Mouse (Mus musculus) granulocyte monocyte progenitor cell, adult 5-6 weeks (primary cell): ENCODE results near the gene Uhrf1. TPM values are rescaled to one million over a fixed set of nuclear protein-coding genes. Genes with fewer than 3 reads are reported as not detected.
A peak's percentile ranks its signal among the peaks of the same experiment; 100 is the strongest.
"Not testable (repeated sequence)": the region's sequence is repeated elsewhere in the genome, so short reads cannot be mapped to it uniquely, and the experiment has no call there.

Experiments used
- ATAC-seq: replicated peaks from 2 replicates; pipeline ENCODE4 v1.8.0; 2016; ENCODE audit warnings: mild to moderate bottlenecking, moderate TSS enrichment, inconsistent platforms; ENCODE audit not compliant: poor library complexity, severe bottlenecking
- total RNA-seq, 2 experiments: library from RNA; stranded (forward) in 1 of 2; stranded (reverse) in 1 of 2; fragments of 200-712, 200-1000 nt in 1 of 2; fragments of >200 nt in 1 of 2; fragmentation: Nextera tagmentation in 1 of 2; gene quantifications; 2 replicates each; pipeline ENCODE4 v1.2.3; 2014 to 2017

The Uhrf1 gene
- total RNA-seq (2014; fragmentation: Nextera tagmentation): 149 and 159 TPM in 2 replicates
- total RNA-seq (2017): 168 and 171 TPM in 2 replicates

DNA sequence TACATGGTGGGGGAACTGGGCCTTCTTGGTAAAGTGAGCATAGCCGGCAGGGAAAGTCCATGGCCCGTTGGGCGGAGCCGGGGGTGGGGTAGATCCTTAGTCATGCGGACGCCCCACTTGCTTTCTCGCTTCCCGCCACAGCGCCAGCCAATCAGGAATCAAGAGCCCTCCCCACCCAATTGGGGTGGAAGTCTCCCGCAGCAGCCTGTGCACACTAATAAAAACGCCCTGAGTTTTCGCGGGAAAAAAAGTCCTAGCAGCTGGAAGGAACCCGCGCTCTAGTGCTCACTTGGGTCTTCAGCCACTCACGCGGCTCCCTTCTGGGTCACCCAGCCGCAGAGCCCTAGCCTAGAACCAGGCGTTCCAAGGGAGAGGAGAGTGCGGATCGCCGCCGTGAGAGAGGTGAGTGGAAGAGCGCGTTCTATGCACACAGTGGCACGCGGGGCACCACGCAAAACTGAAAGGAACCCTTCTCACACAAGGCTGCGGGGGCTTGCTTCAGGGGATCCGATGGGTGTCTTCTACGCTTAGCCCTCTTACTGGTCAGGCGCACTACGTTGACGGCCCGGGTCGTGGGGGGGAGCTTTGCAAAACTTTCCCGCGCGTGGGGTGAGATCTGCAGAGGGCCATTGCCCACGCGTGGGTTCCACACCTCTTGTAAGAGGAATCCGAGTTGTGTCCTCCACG, at the start of gene Uhrf1:
Uhrf1 (plus strand) TSS at position 162 of the 687 bp plus-strand sequence.
- peak; percentile 75 for ATAC-seq

DNA sequence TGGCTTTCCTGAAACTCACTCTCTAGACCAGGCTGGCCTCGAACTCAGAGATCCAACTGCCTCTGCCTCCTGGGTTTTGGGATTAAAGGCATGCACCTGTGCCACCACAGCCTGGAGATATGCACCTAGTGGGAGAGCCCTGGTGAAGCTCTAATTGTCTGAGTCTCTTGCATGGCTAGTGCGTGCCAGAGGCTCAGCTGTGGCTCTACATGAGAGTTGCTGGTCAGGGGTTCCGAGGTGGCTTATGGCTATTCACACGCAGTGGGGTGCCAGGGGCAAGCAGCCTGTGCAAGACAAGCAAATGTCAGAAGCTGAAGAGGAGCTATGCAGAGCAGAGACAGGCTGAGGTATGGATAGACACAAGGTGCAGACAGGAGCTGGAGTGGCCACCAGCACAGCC, 48.4 kb upstream of the Uhrf1 start:
- no peak for ATAC-seq

DNA sequence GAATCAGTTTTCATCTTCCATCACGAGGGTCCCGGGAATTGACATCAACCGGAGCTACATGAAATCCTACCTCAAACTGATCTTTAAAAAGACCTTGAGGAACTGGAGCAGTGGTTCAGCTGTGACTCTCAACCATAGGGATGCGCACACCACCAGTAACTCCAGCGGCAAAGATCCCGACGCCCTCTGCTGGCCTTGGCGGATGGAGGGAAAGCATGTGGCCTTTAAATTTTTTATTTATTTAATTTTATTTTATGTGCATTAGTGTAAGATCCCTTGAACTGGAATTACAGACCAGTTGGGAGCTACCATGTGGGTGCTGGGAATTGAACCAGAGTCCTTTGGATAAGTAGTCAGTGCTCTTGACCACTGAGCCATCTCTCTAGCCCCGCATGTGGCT, 47.7 kb upstream of the Uhrf1 start:
- no peak for ATAC-seq

DNA sequence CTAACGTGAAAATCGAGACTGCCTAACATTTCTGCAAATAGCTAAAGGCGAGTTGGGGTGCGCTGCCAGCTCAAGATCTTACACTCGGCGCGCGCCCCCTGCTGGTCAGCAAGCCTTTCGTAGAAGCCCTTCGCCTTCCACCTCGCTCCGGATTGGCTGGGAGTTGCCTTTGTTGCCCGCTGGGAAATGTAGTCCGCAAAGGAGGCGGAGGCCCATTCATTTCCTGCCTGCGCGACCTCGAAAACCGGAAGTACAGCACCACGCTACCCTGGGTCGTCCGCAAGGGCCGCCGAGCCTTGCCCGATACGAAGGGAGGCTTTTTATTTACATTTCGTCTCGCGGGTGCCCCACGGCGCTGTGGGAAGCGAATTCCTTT, 47.3 kb upstream of the Uhrf1 start:
- ATAC-seq: peak; percentile 72

DNA sequence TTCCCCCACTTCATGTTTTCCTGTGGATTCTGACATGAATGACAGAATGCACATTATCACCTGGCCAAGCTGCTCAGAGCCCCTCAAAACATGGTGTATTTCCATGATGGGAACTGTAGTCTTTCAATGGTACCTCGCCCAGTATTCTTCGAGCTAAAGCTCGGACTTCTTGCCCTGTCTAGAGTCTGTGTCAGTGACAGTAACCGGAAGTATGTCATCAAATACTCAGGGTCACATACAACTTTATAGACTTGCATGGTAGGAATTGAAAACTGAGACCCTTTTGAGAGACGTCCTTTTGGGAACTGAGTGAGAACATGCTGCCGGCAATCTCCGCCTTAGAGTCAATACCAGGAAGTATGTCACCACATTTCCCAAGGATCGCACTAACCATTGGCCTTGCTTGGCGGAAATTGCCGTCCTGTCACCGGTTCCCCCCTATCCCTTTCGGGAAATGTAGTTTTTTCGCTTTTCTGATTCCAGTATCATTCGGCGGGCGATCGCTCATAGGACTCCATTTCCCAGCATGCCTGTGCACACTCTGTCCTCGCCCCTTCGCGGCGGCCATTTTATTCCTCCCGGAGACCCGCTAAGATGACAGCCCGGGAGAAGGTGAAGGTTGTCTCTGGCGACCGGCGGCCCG, 46.8 kb upstream of the Uhrf1 start, which contains the start of gene Fem1a:
Fem1a (plus strand) TSS at position 572 of the 643 bp plus-strand sequence.
- ATAC-seq: peak; percentile 78

DNA sequence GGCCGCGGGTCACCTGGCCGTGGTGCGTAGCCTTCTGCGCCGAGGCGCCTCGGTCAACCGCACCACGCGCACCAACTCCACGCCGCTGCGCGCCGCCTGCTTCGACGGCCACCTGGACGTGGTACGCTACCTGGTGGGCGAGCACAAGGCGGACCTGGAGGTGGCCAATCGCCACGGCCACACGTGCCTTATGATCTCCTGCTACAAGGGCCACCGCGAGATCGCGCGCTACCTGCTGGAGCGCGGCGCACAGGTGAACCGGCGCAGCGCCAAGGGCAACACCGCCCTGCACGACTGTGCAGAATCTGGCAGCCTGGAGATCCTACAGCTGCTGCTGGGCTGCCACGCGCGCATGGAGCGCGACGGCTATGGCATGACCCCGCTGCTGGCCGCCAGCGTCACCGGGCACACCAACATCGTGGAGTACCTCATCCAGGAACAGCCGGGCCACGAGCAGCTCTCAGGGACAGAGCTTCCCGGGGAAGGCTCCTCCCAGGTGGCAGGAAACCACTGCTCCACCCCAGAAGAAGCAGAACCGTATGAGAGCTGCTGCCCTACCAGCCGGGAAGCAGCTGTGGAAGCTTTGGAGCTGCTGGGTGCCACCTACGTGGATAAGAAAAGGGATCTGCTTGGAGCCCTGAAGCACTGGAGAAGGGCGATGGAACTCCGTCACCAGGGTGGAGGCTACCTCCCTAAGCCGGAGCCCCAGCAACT, 45.8 kb upstream of the Uhrf1 start:
- ATAC-seq: peak; percentile 7; the same call in 1 of the 2 replicates

DNA sequence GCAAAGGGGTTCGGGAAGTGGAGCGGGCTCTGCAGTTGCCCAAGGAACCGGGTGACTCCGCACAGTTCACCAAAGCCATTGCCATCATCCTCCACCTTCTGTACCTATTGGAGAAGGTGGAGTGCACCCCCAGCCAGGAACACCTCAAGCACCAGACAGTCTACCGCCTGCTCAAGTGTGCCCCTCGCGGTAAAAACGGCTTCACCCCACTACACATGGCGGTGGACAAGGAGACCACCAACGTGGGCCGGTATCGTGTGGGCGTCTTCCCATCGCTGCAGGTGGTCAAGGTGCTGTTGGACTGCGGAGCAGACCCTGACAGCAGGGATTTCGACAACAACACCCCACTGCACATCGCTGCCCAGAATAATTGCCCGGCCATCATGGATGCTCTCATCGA, 44.9 kb upstream of the Uhrf1 start:
- not testable (repeated sequence) for ATAC-seq

DNA sequence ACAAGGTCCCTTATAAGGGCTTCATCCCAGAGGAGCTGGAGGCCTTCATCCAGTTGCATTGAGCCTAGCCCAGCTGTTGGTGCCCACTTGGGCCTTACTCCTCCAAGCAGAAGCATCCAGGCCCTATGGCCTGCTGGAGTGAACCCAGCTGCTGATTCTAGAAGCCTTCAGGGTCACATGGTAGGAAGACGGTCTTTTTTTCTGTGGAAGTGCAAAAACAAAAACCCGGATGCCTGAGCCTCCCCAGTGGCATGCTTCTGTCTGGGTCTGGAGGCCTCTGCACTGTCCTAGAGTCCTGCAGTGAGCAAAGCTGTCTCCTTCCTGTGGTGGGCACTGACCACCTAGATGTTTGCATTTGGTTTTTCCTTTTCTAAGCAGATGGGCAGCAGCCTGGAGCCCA, 44.3 kb upstream of the Uhrf1 start:
- not testable (repeated sequence) for ATAC-seq

DNA sequence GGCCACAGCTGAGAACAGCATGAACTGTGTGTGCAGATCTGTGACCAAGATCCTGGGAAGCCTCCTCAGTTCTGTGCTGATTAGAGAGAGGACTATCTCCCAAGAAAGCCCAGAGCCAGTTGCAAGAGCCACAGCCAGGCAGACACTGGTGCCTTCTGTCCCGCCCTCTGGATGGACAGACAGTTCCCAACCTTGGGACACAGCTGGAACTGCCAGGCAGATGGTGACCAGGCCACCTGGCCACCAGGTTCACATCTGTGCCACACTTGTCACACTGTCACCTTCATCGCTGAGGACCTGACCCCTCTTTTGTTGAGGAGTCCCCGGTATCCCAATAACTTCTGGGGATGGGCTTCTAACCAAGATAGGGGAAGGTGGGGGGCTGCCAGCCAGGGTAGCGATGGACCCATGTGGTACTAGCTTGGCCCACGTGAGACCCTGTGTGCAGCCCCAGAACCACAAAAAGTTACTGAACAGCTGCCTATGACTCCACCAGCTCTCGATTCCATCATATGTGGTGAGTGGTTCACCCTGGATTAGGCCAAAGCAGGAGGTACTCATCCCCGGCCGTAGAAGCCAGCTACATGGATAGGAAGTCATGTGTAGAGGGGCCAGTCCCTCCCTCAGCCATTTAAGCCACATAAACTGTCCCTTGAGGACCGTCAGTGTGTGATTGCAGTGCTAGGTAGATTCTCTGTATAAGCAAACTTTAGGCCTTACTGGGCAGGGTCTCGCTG, 43.7 kb upstream of the Uhrf1 start:
- no peak for ATAC-seq

DNA sequence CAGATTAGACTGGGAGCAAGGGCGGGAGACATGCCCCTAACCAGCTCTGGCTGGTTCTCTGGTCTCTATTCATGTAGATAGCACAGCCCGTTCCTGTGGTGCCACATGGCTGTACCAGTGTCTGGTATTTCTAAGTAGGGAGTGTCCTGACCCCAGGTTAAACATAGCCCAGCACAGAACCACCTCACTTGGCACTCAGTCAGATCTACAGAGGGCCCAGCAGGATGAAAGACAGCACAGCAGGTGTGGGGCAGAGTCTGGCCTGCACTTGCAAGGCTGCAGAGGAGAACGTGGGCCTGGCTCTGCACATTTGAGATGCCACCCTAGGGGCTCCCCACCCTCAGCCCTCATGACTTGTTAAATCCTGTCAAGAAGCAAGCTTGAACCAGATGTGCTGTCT, 42.0 kb upstream of the Uhrf1 start:
- ATAC-seq: no peak

DNA sequence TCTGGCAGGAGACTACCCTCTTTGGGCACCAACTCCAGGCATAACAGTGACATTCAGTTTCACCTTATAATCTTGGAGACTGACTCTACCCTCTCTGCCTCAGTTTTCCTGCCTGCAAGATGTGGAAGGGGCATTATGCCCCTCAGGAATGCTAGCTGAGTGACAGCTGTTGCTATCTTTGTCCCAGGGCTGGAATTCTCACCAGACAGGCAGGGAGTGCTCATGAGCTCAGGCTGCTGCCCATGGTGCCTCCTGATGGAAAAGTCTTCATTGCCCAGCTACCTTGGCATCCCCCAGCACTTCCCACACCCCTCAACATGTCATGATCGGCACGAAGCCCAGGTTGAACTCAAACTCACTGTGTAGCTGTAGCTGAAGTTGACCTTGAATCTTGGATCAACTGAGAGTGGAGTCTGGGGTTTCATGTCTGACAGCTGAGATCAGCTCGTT, 40.5 kb upstream of the Uhrf1 start:
- ATAC-seq: no peak

DNA sequence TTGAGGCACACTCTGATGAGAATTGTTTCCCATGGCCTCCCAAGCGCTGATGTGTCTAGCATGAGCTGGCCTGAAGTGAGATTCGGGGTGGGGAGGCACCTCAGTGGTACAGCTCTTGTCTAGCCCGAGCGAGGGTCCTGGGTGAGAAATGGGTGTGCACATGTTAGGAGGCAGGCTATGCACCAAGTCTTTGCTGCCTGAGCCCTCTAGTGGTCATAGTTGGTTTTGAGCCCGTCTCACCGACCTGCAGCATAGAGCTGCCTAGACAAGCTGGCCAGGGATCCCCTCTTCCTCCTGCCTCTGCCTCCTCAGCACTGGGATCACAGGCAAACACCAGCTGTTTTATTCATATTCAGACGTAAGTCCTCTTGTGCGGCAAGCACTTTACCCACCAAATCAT, 39.1 kb upstream of the Uhrf1 start:
- peak; percentile 60 for ATAC-seq

DNA sequence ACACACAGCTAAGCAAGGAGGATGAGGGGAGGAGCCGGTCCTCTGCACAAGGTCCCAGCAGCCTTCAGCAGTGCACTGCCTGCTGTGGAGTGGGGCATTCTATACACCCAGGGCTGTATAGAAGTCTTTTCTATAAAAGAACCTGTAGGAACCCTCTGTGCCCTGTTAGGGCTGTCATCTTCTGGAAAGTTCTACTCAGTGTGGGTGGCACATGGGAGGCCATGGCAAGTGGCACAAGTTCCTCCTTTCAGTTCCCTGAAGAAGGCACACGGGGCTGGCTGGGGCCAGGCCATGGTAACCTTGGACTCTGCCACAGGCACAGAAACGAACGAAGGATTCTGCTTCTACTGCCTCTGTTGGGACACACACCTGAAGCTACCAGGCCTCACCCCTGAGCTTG, 38.1 kb upstream of the Uhrf1 start:
- ATAC-seq: peak; percentile 52

DNA sequence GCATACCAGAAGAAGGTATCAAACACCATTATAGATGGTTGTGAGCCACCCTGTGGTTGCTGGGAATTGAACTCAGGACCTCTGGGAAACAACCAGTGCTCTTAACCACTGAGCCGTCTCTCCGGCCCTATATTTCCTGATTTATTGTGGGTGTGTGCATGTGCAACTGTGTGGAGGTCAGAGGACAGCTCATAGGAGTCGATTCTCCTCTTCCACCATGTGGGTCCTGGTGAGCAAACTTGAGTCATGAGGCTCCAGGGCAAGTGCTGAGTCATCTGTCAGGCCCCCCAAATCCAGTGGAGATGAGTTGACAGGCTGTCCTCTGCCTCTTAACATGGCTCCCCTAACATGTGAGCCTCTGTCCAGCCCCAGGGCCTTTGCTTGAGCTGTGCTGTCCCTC, 37.3 kb upstream of the Uhrf1 start:
- peak; percentile 28 for ATAC-seq

DNA sequence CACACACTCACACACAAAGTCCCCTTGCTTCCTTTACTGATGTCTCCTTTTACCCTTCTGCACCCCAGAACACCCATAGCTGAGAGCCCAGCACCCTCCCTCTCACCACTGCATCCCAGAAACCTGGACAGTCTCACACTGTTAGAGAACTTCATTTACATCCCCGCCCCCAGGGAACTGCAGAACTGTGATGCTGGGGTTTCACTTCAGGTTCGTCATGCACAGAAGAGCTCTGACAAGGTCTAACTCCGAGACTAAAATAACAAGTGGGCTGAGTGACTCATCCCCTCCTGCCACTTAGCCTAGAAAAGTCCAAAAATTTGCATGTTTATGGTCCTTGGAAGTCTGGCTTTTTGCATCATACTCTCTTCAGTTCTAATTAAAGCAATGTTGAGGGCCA, 36.9 kb upstream of the Uhrf1 start:
- ATAC-seq: peak; percentile 55

DNA sequence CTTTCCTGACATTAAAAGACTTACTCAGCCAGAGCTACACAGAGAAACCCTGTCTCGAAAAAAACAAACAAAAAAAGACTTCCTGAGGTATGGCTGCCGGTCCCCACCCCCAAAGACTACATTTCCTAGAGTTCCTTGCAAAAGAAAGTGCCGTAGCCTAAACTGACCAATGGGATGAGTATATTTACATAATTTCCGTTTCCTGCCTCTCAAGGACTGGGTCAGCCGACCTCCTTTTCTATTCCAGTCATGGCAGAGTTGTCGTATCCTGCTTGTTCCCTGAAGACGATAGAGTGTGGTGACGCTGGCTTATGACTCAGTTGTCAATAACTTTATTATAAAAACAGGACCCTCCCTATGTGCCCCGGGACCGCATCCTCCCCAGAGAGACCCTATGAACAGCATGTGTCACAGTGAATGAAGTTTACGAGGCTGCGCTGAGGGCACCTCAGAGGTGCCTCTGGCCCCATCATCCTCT, 33.9 kb upstream of the Uhrf1 start:
- peak; percentile 70 for ATAC-seq

DNA sequence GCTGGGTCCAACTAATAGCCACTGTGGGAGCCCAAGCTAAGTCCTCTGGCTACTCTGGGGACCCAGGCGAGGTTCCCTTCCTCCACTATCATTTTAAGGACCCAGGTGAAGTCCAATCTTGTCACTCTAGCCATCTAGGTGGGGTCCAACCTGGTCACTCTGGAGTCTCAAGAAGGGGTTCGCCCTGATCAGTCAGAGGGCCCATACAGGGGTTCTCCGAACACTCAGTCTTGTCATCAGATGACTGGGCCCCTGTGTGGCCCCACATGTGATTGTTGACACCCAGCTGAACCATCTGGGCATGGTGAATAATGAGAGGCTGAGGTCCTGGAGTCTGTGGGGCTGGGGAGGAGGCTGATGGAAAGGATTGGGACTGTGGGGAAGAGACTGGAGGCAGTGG, 33.4 kb upstream of the Uhrf1 start:
- no peak for ATAC-seq

DNA sequence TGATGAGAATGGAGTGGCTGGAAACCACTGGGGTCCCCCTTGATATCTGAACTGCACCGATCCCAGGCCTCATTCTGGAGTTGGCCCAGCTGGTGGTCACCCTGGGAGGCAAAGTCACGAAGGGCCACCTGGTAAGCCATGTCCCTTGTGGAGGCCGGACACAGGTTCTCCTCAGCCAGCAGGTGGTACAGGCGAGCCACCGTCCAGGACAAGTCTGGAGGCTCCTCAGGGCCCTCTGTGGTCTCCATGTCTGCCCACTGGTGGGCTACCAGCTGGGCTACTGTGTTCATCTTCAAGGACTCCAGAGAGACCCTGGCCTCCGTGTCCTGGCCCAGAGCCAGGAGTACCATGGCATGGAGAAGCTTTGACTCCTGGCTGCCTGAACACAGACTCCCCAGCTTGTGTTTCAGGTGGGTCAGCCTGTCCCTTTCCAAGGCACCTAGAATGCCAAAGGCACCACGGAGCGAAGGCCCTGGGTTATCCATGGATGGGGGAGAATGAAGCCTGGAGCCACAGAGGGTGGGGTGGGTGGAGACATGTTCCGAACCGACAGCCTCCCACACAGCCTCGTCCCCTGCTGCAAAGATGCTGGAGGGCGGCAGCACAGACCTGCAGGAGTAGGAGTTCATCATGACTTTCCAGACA, 31.4 kb upstream of the Uhrf1 start:
- ATAC-seq: no peak

DNA sequence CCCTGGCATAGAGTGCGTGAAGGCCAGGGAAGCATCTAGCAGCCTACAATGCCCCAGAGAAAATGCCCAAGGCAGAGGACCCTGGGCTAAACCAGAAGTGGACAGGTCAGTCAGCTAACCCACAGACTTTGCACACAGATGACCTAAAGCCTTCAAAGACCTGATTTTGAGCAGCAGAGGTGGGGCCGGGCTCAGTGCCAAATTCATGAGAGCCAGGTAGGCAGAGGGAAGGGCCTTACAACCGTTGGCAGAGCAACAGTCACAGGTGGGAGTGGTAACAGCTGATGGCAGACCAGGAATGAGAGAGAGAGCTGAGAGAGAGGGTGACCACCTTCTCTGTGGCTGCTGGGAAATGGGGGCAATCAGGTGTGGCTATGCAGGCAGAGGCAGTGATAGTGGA, 30.5 kb upstream of the Uhrf1 start:
- no peak for ATAC-seq

DNA sequence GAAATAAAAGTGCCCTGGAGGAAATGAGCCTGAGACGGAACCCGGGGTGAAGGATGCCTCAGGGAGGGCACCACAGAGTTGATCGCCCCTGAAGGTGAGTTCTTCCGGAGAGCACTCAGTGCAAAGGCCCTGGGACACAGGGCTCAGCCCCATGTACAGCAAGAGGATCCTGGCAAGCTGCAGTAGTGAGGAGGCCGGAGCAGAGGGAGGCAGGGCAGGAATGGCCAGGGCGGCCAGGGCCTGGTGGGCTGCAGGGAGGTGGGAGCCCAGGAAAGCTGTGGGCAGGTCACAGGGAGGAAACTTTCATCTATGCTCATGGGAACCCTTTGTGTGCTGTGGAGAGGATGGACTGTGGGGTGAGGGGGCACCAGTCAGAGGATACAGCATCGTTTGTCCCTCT, 29.6 kb upstream of the Uhrf1 start:
- ATAC-seq: no peak
